Mouse (Mus musculus): ENCODE results near the gene 9130409I23Rik.
"Not testable (repeated sequence)": the region's sequence is repeated elsewhere in the genome, so short reads cannot be mapped to it uniquely, and the experiment has no call there.

9130409I23Rik gene

GRCm38 (mm10) chr1:181035015-181035778 lies 15.8 kb upstream of the 9130409I23Rik start:
- DNase-seq (ENCODE audit: low spot score in 2 of 2) = not testable (repeated sequence)

GRCm38 (mm10) chr1:181037623-181038022 lies 13.4 kb upstream of the 9130409I23Rik start:
- DNase-seq (ENCODE audit: low spot score in 2 of 2) = no peak

- no peak for DNase-seq (ENCODE audit: low spot score in 2 of 2)
Measured at GRCm38 (mm10) chr1:181039652-181040051, 11.4 kb upstream of the 9130409I23Rik start.

GRCm38 (mm10) chr1:181047520-181047919 lies 3.5 kb upstream of the 9130409I23Rik start:
- no peak for DNase-seq (ENCODE audit: low spot score in 2 of 2)

- no peak for DNase-seq (ENCODE audit: low spot score in 2 of 2)
Measured at GRCm38 (mm10) chr1:181049328-181049842, 1.7 kb upstream of the 9130409I23Rik start.

GRCm38 (mm10) chr1:181052898-181053297 lies 1.9 kb downstream of the 9130409I23Rik start:
- no peak for DNase-seq (ENCODE audit: low spot score in 2 of 2)

GRCm38 (mm10) chr1:181061784-181062485 lies 10.9 kb downstream of the 9130409I23Rik start:
- no peak for DNase-seq (ENCODE audit: low spot score in 2 of 2)

- DNase-seq (ENCODE audit: low spot score in 2 of 2) = no peak
Measured at GRCm38 (mm10) chr1:181063991-181064390, 13.0 kb downstream of the 9130409I23Rik start.

GRCm38 (mm10) chr1:181064648-181065047 lies 13.6 kb downstream of the 9130409I23Rik start:
- no peak for DNase-seq (ENCODE audit: low spot score in 2 of 2)

- DNase-seq (ENCODE audit: low spot score in 2 of 2) = no peak
Measured at GRCm38 (mm10) chr1:181068344-181068743, 17.3 kb downstream of the 9130409I23Rik start.

- no peak for DNase-seq (ENCODE audit: low spot score in 2 of 2)
Measured at GRCm38 (mm10) chr1:181069671-181070070, 18.6 kb downstream of the 9130409I23Rik start.

GRCm38 (mm10) chr1:181073075-181073474 lies 22.0 kb downstream of the 9130409I23Rik start:
- DNase-seq (ENCODE audit: low spot score in 2 of 2) = no peak

- no peak for DNase-seq (ENCODE audit: low spot score in 2 of 2)
Measured at GRCm38 (mm10) chr1:181084021-181084420, 33.0 kb downstream of the 9130409I23Rik start.

GRCm38 (mm10) chr1:181090048-181090447 lies 39.0 kb downstream of the 9130409I23Rik start:
- no peak for DNase-seq (ENCODE audit: low spot score in 2 of 2)
